Mouse (Mus musculus): Measurements from ENCODE around the gene Nudt17.
"Not testable (repeated sequence)": the region's sequence is repeated elsewhere in the genome, so short reads cannot be mapped to it uniquely, and the experiment has no call there.

Nudt17 gene

GRCm38 (mm10) chr3:96707903-96708683 is at the start of gene Nudt17:
Nudt17 (minus strand) TSS chr3:96708562.
- in situ Hi-C loops (cut with MboI; ENCODE audit: low pct_unique_long_range_greater_than_20kb in 1 of 2, low sequenced_read_pairs in 2 of 2, unreplicated experiment in 1 of 2) = no loop called here

GRCm38 (mm10) chr3:96757691-96758090 is 49.3 kb upstream of the Nudt17 start:
- in situ Hi-C loops (cut with MboI; ENCODE audit: low pct_unique_long_range_greater_than_20kb in 1 of 2, low sequenced_read_pairs in 2 of 2, unreplicated experiment in 1 of 2) = no loop called here

- in situ Hi-C loops (cut with MboI; ENCODE audit: low pct_unique_long_range_greater_than_20kb in 1 of 2, low sequenced_read_pairs in 2 of 2, unreplicated experiment in 1 of 2) = no loop called here
Observed at GRCm38 (mm10) chr3:96755935-96756334, 47.6 kb upstream of the Nudt17 start.

- in situ Hi-C loops (cut with MboI; ENCODE audit: low pct_unique_long_range_greater_than_20kb in 1 of 2, low sequenced_read_pairs in 2 of 2, unreplicated experiment in 1 of 2) = no loop called here
Observed at GRCm38 (mm10) chr3:96746829-96747228, 38.5 kb upstream of the Nudt17 start.

- in situ Hi-C loops (cut with MboI; ENCODE audit: low pct_unique_long_range_greater_than_20kb in 1 of 2, low sequenced_read_pairs in 2 of 2, unreplicated experiment in 1 of 2) = no loop called here
Observed at GRCm38 (mm10) chr3:96744348-96744747, 36.0 kb upstream of the Nudt17 start.

- in situ Hi-C loops (cut with MboI; ENCODE audit: low pct_unique_long_range_greater_than_20kb in 1 of 2, low sequenced_read_pairs in 2 of 2, unreplicated experiment in 1 of 2) = not testable (repeated sequence)
Observed at GRCm38 (mm10) chr3:96740279-96740678, 31.9 kb upstream of the Nudt17 start.

GRCm38 (mm10) chr3:96737995-96738394 is 29.6 kb upstream of the Nudt17 start:
- in situ Hi-C loops (cut with MboI; ENCODE audit: low pct_unique_long_range_greater_than_20kb in 1 of 2, low sequenced_read_pairs in 2 of 2, unreplicated experiment in 1 of 2) = no loop called here

GRCm38 (mm10) chr3:96737013-96737740 is 28.8 kb upstream of the Nudt17 start:
- in situ Hi-C loops (cut with MboI; ENCODE audit: low pct_unique_long_range_greater_than_20kb in 1 of 2, low sequenced_read_pairs in 2 of 2, unreplicated experiment in 1 of 2) = no loop called here

GRCm38 (mm10) chr3:96735200-96735599 is 26.8 kb upstream of the Nudt17 start:
- in situ Hi-C loops (cut with MboI; ENCODE audit: low pct_unique_long_range_greater_than_20kb in 1 of 2, low sequenced_read_pairs in 2 of 2, unreplicated experiment in 1 of 2) = no loop called here

GRCm38 (mm10) chr3:96733984-96734383 is 25.6 kb upstream of the Nudt17 start:
- in situ Hi-C loops (cut with MboI; ENCODE audit: low pct_unique_long_range_greater_than_20kb in 1 of 2, low sequenced_read_pairs in 2 of 2, unreplicated experiment in 1 of 2) = no loop called here

GRCm38 (mm10) chr3:96730785-96731184 is 22.4 kb upstream of the Nudt17 start:
- in situ Hi-C loops (cut with MboI; ENCODE audit: low pct_unique_long_range_greater_than_20kb in 1 of 2, low sequenced_read_pairs in 2 of 2, unreplicated experiment in 1 of 2) = no loop called here

GRCm38 (mm10) chr3:96729403-96729784 is 21.0 kb upstream of the Nudt17 start:
- in situ Hi-C loops (cut with MboI; ENCODE audit: low pct_unique_long_range_greater_than_20kb in 1 of 2, low sequenced_read_pairs in 2 of 2, unreplicated experiment in 1 of 2) = no loop called here

GRCm38 (mm10) chr3:96728634-96729402 is 20.5 kb upstream of the Nudt17 start:
- in situ Hi-C loops (cut with MboI; ENCODE audit: low pct_unique_long_range_greater_than_20kb in 1 of 2, low sequenced_read_pairs in 2 of 2, unreplicated experiment in 1 of 2) = no loop called here

- in situ Hi-C loops (cut with MboI; ENCODE audit: low pct_unique_long_range_greater_than_20kb in 1 of 2, low sequenced_read_pairs in 2 of 2, unreplicated experiment in 1 of 2) = no loop called here
Observed at GRCm38 (mm10) chr3:96727828-96728633, 19.7 kb upstream of the Nudt17 start.

- in situ Hi-C loops (cut with MboI; ENCODE audit: low pct_unique_long_range_greater_than_20kb in 1 of 2, low sequenced_read_pairs in 2 of 2, unreplicated experiment in 1 of 2) = no loop called here
Observed at GRCm38 (mm10) chr3:96727343-96727827, 19.0 kb upstream of the Nudt17 start, which contains the start of the genes Polr3c and Rnf115. Polr3c (minus strand) TSS chr3:96727628. Rnf115 (plus strand) TSS chr3:96727664.

- in situ Hi-C loops (cut with MboI; ENCODE audit: low pct_unique_long_range_greater_than_20kb in 1 of 2, low sequenced_read_pairs in 2 of 2, unreplicated experiment in 1 of 2) = no loop called here
Observed at GRCm38 (mm10) chr3:96719173-96719572, 10.8 kb upstream of the Nudt17 start.

GRCm38 (mm10) chr3:96715854-96716253 is 7.5 kb upstream of the Nudt17 start:
- in situ Hi-C loops (cut with MboI; ENCODE audit: low pct_unique_long_range_greater_than_20kb in 1 of 2, low sequenced_read_pairs in 2 of 2, unreplicated experiment in 1 of 2) = no loop called here

- in situ Hi-C loops (cut with MboI; ENCODE audit: low pct_unique_long_range_greater_than_20kb in 1 of 2, low sequenced_read_pairs in 2 of 2, unreplicated experiment in 1 of 2) = no loop called here
Observed at GRCm38 (mm10) chr3:96714286-96714685, 5.9 kb upstream of the Nudt17 start.

Measured in mouse embryonic stem cell (cell line).